Mouse (Mus musculus): ENCODE measurements at regions not wholly inside any gene's neighbourhood (a gene's known extent, or its start where the extent isn't known, plus 50 kb on each side); places are given as distances from the start of the nearest gene placed in this dataset.

DNA sequence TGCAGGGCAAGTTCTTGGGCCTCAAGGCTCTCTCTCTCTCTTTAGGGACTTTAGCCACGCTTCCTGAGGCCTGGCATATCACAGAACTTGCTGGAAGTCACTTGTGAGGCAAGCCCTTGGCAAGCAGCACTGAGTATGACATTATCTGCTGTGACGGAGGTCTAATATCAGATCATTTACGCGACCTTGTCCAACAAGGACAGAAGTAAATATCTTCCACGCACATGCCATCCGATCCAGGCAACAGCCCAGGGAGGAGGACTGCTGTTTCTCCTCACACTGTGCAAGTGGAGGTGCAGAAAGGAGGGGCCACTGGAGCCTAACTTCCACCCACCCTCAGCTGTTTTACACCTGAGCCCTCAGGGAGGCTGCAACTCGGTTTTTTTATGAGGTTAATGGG is 156.8 kb upstream of the Jun start:
- H3K27ac ChIP-seq (ENCODE audit: control insufficient read depth, insufficient read depth, low read length), result no peak overlapping the region
- WGBS, result 83% methylated on average over 7 of the region's 7 CpGs
- DNase-seq, result no peak
- no peaks in the 10 kb centered on the region for H3K27me3 ChIP-seq (ENCODE audit: control insufficient read depth, insufficient read depth, low read length)
- no peak for TF ChIP-seq POLR2A (IDR thresholded peaks at IDR 0.05; ENCODE audit: control insufficient read depth, extremely low read depth, insufficient read depth, low read length, poor library complexity)
- no peak for TF ChIP-seq CTCF (IDR thresholded peaks at IDR 0.05; ENCODE audit: borderline replicate concordance, control insufficient read depth, extremely low read depth, insufficient read depth, low read length, poor library complexity)
- no peak overlapping the region for H3K4me3 ChIP-seq (ENCODE audit: control insufficient read depth, insufficient read depth, low read length)
- peaks cover 4% of the 10 kb centered on the region for H3K4me1 ChIP-seq (replicated peaks; ENCODE audit: control insufficient read depth, insufficient read depth, low read length)
- H3K36me3 ChIP-seq (ENCODE audit: control insufficient read depth, insufficient read depth, low read length), result no peaks in the 10 kb centered on the region

GRCm38 (mm10) chr4:95209322-95210119 is 157.5 kb upstream of the Jun start:
- Histone ChIP-seq H3K36me3 (ENCODE audit: control insufficient read depth, insufficient read depth, low read length) (no peaks in the 10 kb centered on the region), H3K27me3 (ENCODE audit: control insufficient read depth, insufficient read depth, low read length) (no peaks in the 10 kb centered on the region), H3K4me3 (ENCODE audit: control insufficient read depth, insufficient read depth, low read length) (no peak overlapping the region), H3K4me1 (replicated peaks; ENCODE audit: control insufficient read depth, insufficient read depth, low read length) (peaks cover 4% of the 10 kb centered on the region), H3K27ac (ENCODE audit: control insufficient read depth, insufficient read depth, low read length) (no peak overlapping the region)
- WGBS, result 68% methylated on average over 3 of the region's 3 CpGs
- DNase-seq, result no peak
- TF ChIP-seq POLR2A (IDR thresholded peaks at IDR 0.05; ENCODE audit: control insufficient read depth, extremely low read depth, insufficient read depth, low read length, poor library complexity), result no peak
- no peak for TF ChIP-seq CTCF (IDR thresholded peaks at IDR 0.05; ENCODE audit: borderline replicate concordance, control insufficient read depth, extremely low read depth, insufficient read depth, low read length, poor library complexity)

- Histone ChIP-seq H3K36me3 (ENCODE audit: control insufficient read depth, insufficient read depth, low read length) (no peaks in the 10 kb centered on the region), H3K4me3 (ENCODE audit: control insufficient read depth, insufficient read depth, low read length) (no peak overlapping the region), H3K4me1 (replicated peaks; ENCODE audit: control insufficient read depth, insufficient read depth, low read length) (peaks cover 6% of the 10 kb centered on the region), H3K27ac (ENCODE audit: control insufficient read depth, insufficient read depth, low read length) (no peak overlapping the region), H3K27me3 (ENCODE audit: control insufficient read depth, insufficient read depth, low read length) (no peaks in the 10 kb centered on the region)
- TF ChIP-seq POLR2A (IDR thresholded peaks at IDR 0.05; ENCODE audit: control insufficient read depth, extremely low read depth, insufficient read depth, low read length, poor library complexity), result no peak
- TF ChIP-seq CTCF (IDR thresholded peaks at IDR 0.05; ENCODE audit: borderline replicate concordance, control insufficient read depth, extremely low read depth, insufficient read depth, low read length, poor library complexity), result no peak
- no peak for DNase-seq
- WGBS, result 90% methylated on average over 2 of the region's 2 CpGs
Observed at GRCm38 (mm10) chr4:95212561-95212960, 160.5 kb upstream of the Jun start.

DNA sequence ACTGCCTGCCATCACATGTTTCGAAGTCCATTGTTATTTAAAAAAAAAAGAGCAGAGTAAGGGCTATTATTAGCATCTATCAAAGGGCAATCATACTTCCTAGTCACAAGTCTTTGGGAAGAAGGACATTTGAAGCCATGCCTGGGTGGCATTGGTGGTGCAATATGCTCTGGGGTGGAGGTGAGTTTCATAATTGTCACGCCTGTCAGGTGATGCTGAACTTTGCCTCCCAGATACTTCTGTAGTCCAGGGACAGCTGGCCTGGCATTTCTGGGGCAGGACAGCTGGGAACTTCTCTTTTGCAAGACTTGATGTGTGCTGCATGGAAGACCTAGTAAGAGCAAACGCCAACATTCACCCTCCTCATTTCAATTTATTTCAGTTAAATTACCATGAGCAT is 161.0 kb upstream of the Jun start:
- no peak overlapping the region for H3K27ac ChIP-seq (ENCODE audit: control insufficient read depth, insufficient read depth, low read length)
- DNase-seq, result no peak
- peaks cover 6% of the 10 kb centered on the region for H3K4me1 ChIP-seq (replicated peaks; ENCODE audit: control insufficient read depth, insufficient read depth, low read length)

GRCm38 (mm10) chr4:95214026-95214425 is 162.0 kb upstream of the Jun start:
- H3K36me3 ChIP-seq (ENCODE audit: control insufficient read depth, insufficient read depth, low read length), result no peaks in the 10 kb centered on the region
- no peak for DNase-seq
- H3K4me3 ChIP-seq (ENCODE audit: control insufficient read depth, insufficient read depth, low read length), result no peak overlapping the region
- WGBS, result 99% methylated on average over 2 of the region's 2 CpGs
- no peak for TF ChIP-seq POLR2A (IDR thresholded peaks at IDR 0.05; ENCODE audit: control insufficient read depth, extremely low read depth, insufficient read depth, low read length, poor library complexity)
- TF ChIP-seq CTCF (IDR thresholded peaks at IDR 0.05; ENCODE audit: borderline replicate concordance, control insufficient read depth, extremely low read depth, insufficient read depth, low read length, poor library complexity), result no peak
- H3K4me1 ChIP-seq (replicated peaks; ENCODE audit: control insufficient read depth, insufficient read depth, low read length), result peaks cover 3% of the 10 kb centered on the region
- no peak overlapping the region for H3K27ac ChIP-seq (ENCODE audit: control insufficient read depth, insufficient read depth, low read length)
- no peaks in the 10 kb centered on the region for H3K27me3 ChIP-seq (ENCODE audit: control insufficient read depth, insufficient read depth, low read length)

More for the DNA sequence above, 161.0 kb upstream of the Jun start:
- no peak overlapping the region for H3K4me3 ChIP-seq (ENCODE audit: control insufficient read depth, insufficient read depth, low read length)
- no peaks in the 10 kb centered on the region for H3K27me3 ChIP-seq (ENCODE audit: control insufficient read depth, insufficient read depth, low read length)
- no peaks in the 10 kb centered on the region for H3K36me3 ChIP-seq (ENCODE audit: control insufficient read depth, insufficient read depth, low read length)
- TF ChIP-seq POLR2A (IDR thresholded peaks at IDR 0.05; ENCODE audit: control insufficient read depth, extremely low read depth, insufficient read depth, low read length, poor library complexity), result no peak
- no peak for TF ChIP-seq CTCF (IDR thresholded peaks at IDR 0.05; ENCODE audit: borderline replicate concordance, control insufficient read depth, extremely low read depth, insufficient read depth, low read length, poor library complexity)
- 93% methylated on average over 3 of the region's 3 CpGs for WGBS

DNA sequence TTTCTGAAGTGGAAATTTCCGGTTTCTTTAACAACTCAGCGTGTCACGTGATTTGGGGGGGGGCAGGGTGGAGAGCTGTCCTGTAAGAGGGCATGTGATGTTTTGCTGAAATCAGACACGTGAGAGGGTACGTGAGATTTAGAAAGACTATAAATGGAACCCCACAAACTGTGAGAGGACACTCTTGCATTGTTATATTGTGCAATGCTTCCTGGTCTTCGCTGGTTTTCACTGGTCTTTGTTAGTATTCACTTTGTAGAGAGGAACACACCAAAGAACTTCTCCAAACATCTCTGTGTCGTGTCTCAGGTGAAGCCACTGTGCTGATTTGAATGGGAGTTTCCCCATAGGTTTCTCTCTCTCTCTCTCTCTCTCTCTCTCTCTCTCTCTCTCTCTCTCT is 163.2 kb upstream of the Jun start:
- Histone ChIP-seq H3K27ac (ENCODE audit: control insufficient read depth, insufficient read depth, low read length) (no peak overlapping the region), H3K4me3 (ENCODE audit: control insufficient read depth, insufficient read depth, low read length) (no peak overlapping the region), H3K36me3 (ENCODE audit: control insufficient read depth, insufficient read depth, low read length) (no peaks in the 10 kb centered on the region), H3K27me3 (ENCODE audit: control insufficient read depth, insufficient read depth, low read length) (no peaks in the 10 kb centered on the region), H3K4me1 (replicated peaks; ENCODE audit: control insufficient read depth, insufficient read depth, low read length) (peaks cover 2% of the 10 kb centered on the region; the same call in 1 of the 2 replicates)
- no peak for DNase-seq
- TF ChIP-seq POLR2A (IDR thresholded peaks at IDR 0.05; ENCODE audit: control insufficient read depth, extremely low read depth, insufficient read depth, low read length, poor library complexity), result no peak
- no peak for TF ChIP-seq CTCF (IDR thresholded peaks at IDR 0.05; ENCODE audit: borderline replicate concordance, control insufficient read depth, extremely low read depth, insufficient read depth, low read length, poor library complexity)
- 73% methylated on average over 7 of the region's 7 CpGs for WGBS
